Comparison of ENCODE assay signal across 8 mouse cellular contexts in genomic region chr11:75159564-75159963, GRCm38 (mm10). TPM values are rescaled to one million over a fixed set of nuclear protein-coding genes. Genes with fewer than 3 reads are reported as not detected.
DNase-seq lines count a peak whose midpoint lies in the region; ATAC-seq lines count a peak whose summit lies in the region.

No protein-coding gene starts in this region.

- ATAC-seq in common myeloid progenitor, adult 5-6 weeks (replicated peaks; ENCODE audit: low read depth, poor library complexity, severe bottlenecking) = peak; percentile 50; the same call in 1 of the 2 replicates
- ATAC-seq in hindbrain, embryonic 13.5 days (ENCODE audit: low FRiP score) = no peak

- peaks cover 21% of the 10 kb centered on the region for H3K4me1 ChIP-seq in hindbrain, embryonic 13.5 days (replicated peaks)

- no peak overlapping the region for H3K4me2 ChIP-seq in hindbrain, embryonic 13.5 days

- WGBS in hindbrain, embryonic 13.5 days = 55% methylated on average over 2 of the region's 2 CpGs

- H3K36me3 ChIP-seq in hindbrain, embryonic 13.5 days = peaks cover 61% of the 10 kb centered on the region

- no peak overlapping the region for H3K9ac ChIP-seq in hindbrain, embryonic 13.5 days

- no peak overlapping the region for H3K4me3 ChIP-seq in hindbrain, embryonic 13.5 days

- H3K9me3 ChIP-seq in hindbrain, embryonic 13.5 days = no peaks in the 10 kb centered on the region

- peak; percentile 67 for DNase-seq in gastrocnemius, postnatal 10 days
- DNase-seq in gastrocnemius, postnatal 25 days = no peak
- peak; percentile 53 for DNase-seq in 416B (ENCODE audit: low read depth)
- peak; percentile 57 to 87 for DNase-seq in kidney, postnatal 36 days
- no peak for DNase-seq in Muller cell, postnatal 12 days (ENCODE audit: inconsistent ontology term)
- no peak for DNase-seq in left cerebral cortex, adult 9 months (ENCODE audit: low spot score in 2 of 2)

- H3K27ac ChIP-seq in hindbrain, embryonic 13.5 days = no peak overlapping the region

- peaks cover 23% of the 10 kb centered on the region for H3K27me3 ChIP-seq in hindbrain, embryonic 13.5 days

RNA-seq across cellular contexts. Expression of gene Hic1, which starts 9.8 kb away (rescaled TPM):
- total RNA-seq in gastrocnemius, postnatal 10 days (2021) = 10 to 100 TPM; 21.1 to 27.1 TPM
- total RNA-seq in gastrocnemius, postnatal 25 days (2021) = 1 to 10 TPM; 5.7 to 5.9 TPM
- 1.1 TPM in 1 of 2 replicates, not detected in the other for total RNA-seq in common myeloid progenitor, adult 5-6 weeks (2017)
- 3.4 TPM in 2 replicates for polyA plus RNA-seq in hindbrain, embryonic 13.5 days (2015; fragmentation: Nextera tagmentation; extraction: Ambion mirVana)

RNA-seq across cellular contexts. Expression of gene Ovca2, which starts 19.1 kb away (rescaled TPM):
- 1 to 10 TPM; 4.7 to 5.1 TPM for total RNA-seq in gastrocnemius, postnatal 10 days (2021)
- 1 to 10 TPM; 2.8 to 3.3 TPM for total RNA-seq in gastrocnemius, postnatal 25 days (2021)
- 18.5 and 20.9 TPM in 2 replicates for total RNA-seq in common myeloid progenitor, adult 5-6 weeks (2017)
- 17.0 and 18.2 TPM in 2 replicates for polyA plus RNA-seq in hindbrain, embryonic 13.5 days (2015; fragmentation: Nextera tagmentation; extraction: Ambion mirVana)

RNA-seq across cellular contexts. Expression of gene Dph1, which starts 31.5 kb away (rescaled TPM):
- total RNA-seq in gastrocnemius, postnatal 10 days (2021) = 1 to 10 TPM; 8.3 to 8.4 TPM
- 1 to 10 TPM; 5.6 to 5.8 TPM for total RNA-seq in gastrocnemius, postnatal 25 days (2021)
- 7.1 and 10.5 TPM in 2 replicates for total RNA-seq in common myeloid progenitor, adult 5-6 weeks (2017)
- polyA plus RNA-seq in hindbrain, embryonic 13.5 days (2015; fragmentation: Nextera tagmentation; extraction: Ambion mirVana) = 14.4 and 15.5 TPM in 2 replicates

RNA-seq across cellular contexts. Expression of gene Rtn4rl1, which starts 34.0 kb away (rescaled TPM):
- total RNA-seq in gastrocnemius, postnatal 10 days (2021) = 1 to 10 TPM; 3.2 to 3.8 TPM
- 1 to 10 TPM in 1 of 2 experiments, under 1 TPM in 1; 1.00 to 1.7 TPM for total RNA-seq in gastrocnemius, postnatal 25 days (2021)
- total RNA-seq in common myeloid progenitor, adult 5-6 weeks (2017) = 0.24 and 1.6 TPM in 2 replicates
- polyA plus RNA-seq in hindbrain, embryonic 13.5 days (2015; fragmentation: Nextera tagmentation; extraction: Ambion mirVana) = 6.2 and 8.0 TPM in 2 replicates

Comparison
In these comparisons a context has a peak if more than half of its experiments do, and no peak if none do; other contexts are left out.
1. DNase-seq: peak in gastrocnemius, postnatal 10 days (single experiment), 416B (single experiment) and kidney, postnatal 36 days (2 of 2); none in gastrocnemius, postnatal 25 days (single experiment), Muller cell, postnatal 12 days (single experiment) and left cerebral cortex, adult 9 months (0 of 2).